Mouse (Mus musculus): Measurements from ENCODE around the gene Srcin1. TPM values are rescaled to one million over a fixed set of nuclear protein-coding genes. Genes with fewer than 3 reads are reported as not detected.

Srcin1 gene
- polyA plus RNA-seq, 1 experiment from 2014 or later: 0.03 TPM

GRCm38 (mm10) chr11:97555144-97555543, 20.8 kb downstream of the Srcin1 start:
- Histone ChIP-seq H3K36me3 (ENCODE audit: inconsistent target) (no peaks in the 10 kb centered on the region), H3K4me3 (ENCODE audit: inconsistent target) (no peak overlapping the region), H3K79me2 (ENCODE audit: inconsistent target) (no peaks in the 10 kb centered on the region), H3K27ac (no peak overlapping the region)
- WGBS (ENCODE audit: missing documents): 54% methylated on average over 6 of the region's 6 CpGs

GRCm38 (mm10) chr11:97552151-97552550, 23.8 kb downstream of the Srcin1 start:
- Histone ChIP-seq H3K4me3 (ENCODE audit: inconsistent target) (no peak overlapping the region), H3K79me2 (ENCODE audit: inconsistent target) (no peaks in the 10 kb centered on the region), H3K27ac (no peak overlapping the region), H3K36me3 (ENCODE audit: inconsistent target) (no peaks in the 10 kb centered on the region)
- WGBS (ENCODE audit: missing documents): 38% methylated on average over 8 of the region's 8 CpGs

- Histone ChIP-seq H3K79me2 (ENCODE audit: inconsistent target) (no peaks in the 10 kb centered on the region), H3K36me3 (ENCODE audit: inconsistent target) (no peaks in the 10 kb centered on the region), H3K4me3 (ENCODE audit: inconsistent target) (no peak overlapping the region), H3K27ac (no peak overlapping the region)
- 76% methylated on average over 8 of the region's 8 CpGs for WGBS (ENCODE audit: missing documents)
Measured at GRCm38 (mm10) chr11:97548757-97549156, 27.2 kb downstream of the Srcin1 start.

- 68% methylated on average over 12 of the region's 12 CpGs for WGBS (ENCODE audit: missing documents)
- no peak overlapping the region for H3K27ac ChIP-seq
- no peaks in the 10 kb centered on the region for H3K36me3 ChIP-seq (ENCODE audit: inconsistent target)
- no peak overlapping the region for H3K4me3 ChIP-seq (ENCODE audit: inconsistent target)
- H3K79me2 ChIP-seq (ENCODE audit: inconsistent target): no peaks in the 10 kb centered on the region
Measured at GRCm38 (mm10) chr11:97547957-97548706, 27.9 kb downstream of the Srcin1 start.

- 2% methylated on average over 61 of the region's 73 CpGs for WGBS (ENCODE audit: missing documents)
- Histone ChIP-seq H3K79me2 (ENCODE audit: inconsistent target) (no peaks in the 10 kb centered on the region), H3K36me3 (ENCODE audit: inconsistent target) (no peaks in the 10 kb centered on the region), H3K27ac (no peak overlapping the region), H3K4me3 (ENCODE audit: inconsistent target) (no peak overlapping the region)
Measured at GRCm38 (mm10) chr11:97546804-97547411, 29.1 kb downstream of the Srcin1 start.

GRCm38 (mm10) chr11:97545808-97546560, 30.0 kb downstream of the Srcin1 start:
- Histone ChIP-seq H3K36me3 (ENCODE audit: inconsistent target) (no peaks in the 10 kb centered on the region), H3K4me3 (ENCODE audit: inconsistent target) (no peak overlapping the region)
- 2% methylated on average over 26 of the region's 26 CpGs for WGBS (ENCODE audit: missing documents)

GRCm38 (mm10) chr11:97543883-97544282, 32.1 kb downstream of the Srcin1 start:
- Histone ChIP-seq H3K27ac (no peak overlapping the region), H3K79me2 (ENCODE audit: inconsistent target) (no peaks in the 10 kb centered on the region), H3K36me3 (ENCODE audit: inconsistent target) (no peaks in the 10 kb centered on the region), H3K4me3 (ENCODE audit: inconsistent target) (no peak overlapping the region)
- 93% methylated on average over 9 of the region's 9 CpGs for WGBS (ENCODE audit: missing documents)

More at GRCm38 (mm10) chr11:97545808-97546560, 30.0 kb downstream of the Srcin1 start:
- Histone ChIP-seq H3K27ac (no peak overlapping the region), H3K79me2 (ENCODE audit: inconsistent target) (no peaks in the 10 kb centered on the region)

- H3K36me3 ChIP-seq (ENCODE audit: inconsistent target): no peaks in the 10 kb centered on the region
- H3K4me3 ChIP-seq (ENCODE audit: inconsistent target): no peak overlapping the region
- no peaks in the 10 kb centered on the region for H3K79me2 ChIP-seq (ENCODE audit: inconsistent target)
- 92% methylated on average over 12 of the region's 12 CpGs for WGBS (ENCODE audit: missing documents)
- no peak overlapping the region for H3K27ac ChIP-seq
Measured at GRCm38 (mm10) chr11:97543181-97543733, 32.7 kb downstream of the Srcin1 start.

GRCm38 (mm10) chr11:97542171-97543150, 33.5 kb downstream of the Srcin1 start:
- Histone ChIP-seq H3K36me3 (ENCODE audit: inconsistent target) (no peaks in the 10 kb centered on the region), H3K79me2 (ENCODE audit: inconsistent target) (no peaks in the 10 kb centered on the region), H3K4me3 (ENCODE audit: inconsistent target) (no peak overlapping the region), H3K27ac (no peak overlapping the region)
- 93% methylated on average over 22 of the region's 22 CpGs for WGBS (ENCODE audit: missing documents)

GRCm38 (mm10) chr11:97540604-97541003, 35.4 kb downstream of the Srcin1 start:
- 19% methylated on average over 3 of the region's 3 CpGs for WGBS (ENCODE audit: missing documents)
- no peaks in the 10 kb centered on the region for H3K36me3 ChIP-seq (ENCODE audit: inconsistent target)
- no peak overlapping the region for H3K4me3 ChIP-seq (ENCODE audit: inconsistent target)
- no peak overlapping the region for H3K27ac ChIP-seq
- no peaks in the 10 kb centered on the region for H3K79me2 ChIP-seq (ENCODE audit: inconsistent target)

- no peaks in the 10 kb centered on the region for H3K79me2 ChIP-seq (ENCODE audit: inconsistent target)
- no peak overlapping the region for H3K27ac ChIP-seq
- 0% methylated on average over 2 of the region's 3 CpGs for WGBS (ENCODE audit: missing documents)
- H3K36me3 ChIP-seq (ENCODE audit: inconsistent target): no peaks in the 10 kb centered on the region
- no peak overlapping the region for H3K4me3 ChIP-seq (ENCODE audit: inconsistent target)
Measured at GRCm38 (mm10) chr11:97540136-97540535, 35.9 kb downstream of the Srcin1 start.

- Histone ChIP-seq H3K36me3 (ENCODE audit: inconsistent target) (no peaks in the 10 kb centered on the region), H3K4me3 (ENCODE audit: inconsistent target) (no peak overlapping the region), H3K79me2 (ENCODE audit: inconsistent target) (no peaks in the 10 kb centered on the region), H3K27ac (no peak overlapping the region)
- WGBS (ENCODE audit: missing documents): 85% methylated on average over 4 of the region's 5 CpGs
Measured at GRCm38 (mm10) chr11:97539622-97540021, 36.4 kb downstream of the Srcin1 start.

GRCm38 (mm10) chr11:97537580-97538089, 38.4 kb downstream of the Srcin1 start:
- Histone ChIP-seq H3K79me2 (ENCODE audit: inconsistent target) (no peaks in the 10 kb centered on the region), H3K36me3 (ENCODE audit: inconsistent target) (no peaks in the 10 kb centered on the region), H3K27ac (no peak overlapping the region), H3K4me3 (ENCODE audit: inconsistent target) (no peak overlapping the region)
- WGBS (ENCODE audit: missing documents): 71% methylated on average over 12 of the region's 12 CpGs

All from macrophage (primary cell).